Mouse (Mus musculus) erythroblast, adult 5-6 weeks (primary cell): ENCODE data around the gene Zscan25. TPM values are rescaled to one million over a fixed set of nuclear protein-coding genes. Genes with fewer than 3 reads are reported as not detected.
"Not testable (repeated sequence)": the region's sequence is repeated elsewhere in the genome, so short reads cannot be mapped to it uniquely, and the experiment has no call there.

Source experiments
- ATAC-seq: replicated peaks from 2 replicates; pipeline ENCODE4 v1.8.0; 2016; ENCODE audit warnings: moderate number of reproducible peaks, mild to moderate bottlenecking, moderate TSS enrichment, inconsistent platforms; ENCODE audit not compliant: poor library complexity, low FRiP score, severe bottlenecking
- total RNA-seq, 2 experiments: library from RNA; stranded (forward) in 1 of 2; stranded (reverse) in 1 of 2; fragments of 150-400 nt in 1 of 2; fragments of 200-764, 138-1000 nt in 1 of 2; gene quantifications; 2 replicates each; pipeline versions ENCODE4 v1.2.3 to v1.2.4; 2015 to 2017; ENCODE audit warnings: low replicate concordance in 2 of 2

Zscan25 gene
- total RNA-seq (2015; ENCODE audit: low replicate concordance) (0.63 and 1.7 TPM in 2 replicates), total RNA-seq (2017; ENCODE audit: low replicate concordance) (2.4 TPM in 1 of 2 replicates, not detected in the other)

GRCm38 (mm10) chr5:145280371-145281143 lies at the start of gene Zscan25:
Zscan25 (plus strand) TSS chr5:145280500.
- peak; percentile 98 for ATAC-seq

- ATAC-seq: no peak
Observed at GRCm38 (mm10) chr5:145230641-145231040, 49.7 kb upstream of the Zscan25 start.

GRCm38 (mm10) chr5:145231367-145231871 lies 48.9 kb upstream of the Zscan25 start, which contains the start of gene Zfp655:
Zfp655 (plus strand) TSS chr5:145231715.
- ATAC-seq: peak; percentile 97

- ATAC-seq: peak; percentile 54
Observed at GRCm38 (mm10) chr5:145231893-145232411, 48.3 kb upstream of the Zscan25 start.

- ATAC-seq: no peak
Observed at GRCm38 (mm10) chr5:145234636-145235035, 45.7 kb upstream of the Zscan25 start.

- ATAC-seq: no peak
Observed at GRCm38 (mm10) chr5:145249520-145249919, 30.8 kb upstream of the Zscan25 start.

GRCm38 (mm10) chr5:145273568-145273967 lies 6.7 kb upstream of the Zscan25 start:
- not testable (repeated sequence) for ATAC-seq

- no peak for ATAC-seq
Observed at GRCm38 (mm10) chr5:145279948-145280347, 352 bp upstream of the Zscan25 start.

GRCm38 (mm10) chr5:145288382-145288781 lies 8.1 kb downstream of the Zscan25 start:
- ATAC-seq: no peak

GRCm38 (mm10) chr5:145290697-145291096 lies 10.4 kb downstream of the Zscan25 start:
- ATAC-seq: no peak

- no peak for ATAC-seq
Observed at GRCm38 (mm10) chr5:145292398-145292797, 12.1 kb downstream of the Zscan25 start.

GRCm38 (mm10) chr5:145300469-145300868 lies 20.2 kb downstream of the Zscan25 start:
- no peak for ATAC-seq

- not testable (repeated sequence) for ATAC-seq
Observed at GRCm38 (mm10) chr5:145301796-145302195, 21.5 kb downstream of the Zscan25 start.

- ATAC-seq: no peak
Observed at GRCm38 (mm10) chr5:145302424-145302823, 22.1 kb downstream of the Zscan25 start.

- ATAC-seq: not testable (repeated sequence)
Observed at GRCm38 (mm10) chr5:145306953-145307352, 26.7 kb downstream of the Zscan25 start.

- ATAC-seq: not testable (repeated sequence)
Observed at GRCm38 (mm10) chr5:145307811-145308210, 27.5 kb downstream of the Zscan25 start.

GRCm38 (mm10) chr5:145313845-145314244 lies 33.5 kb downstream of the Zscan25 start:
- no peak for ATAC-seq

- no peak for ATAC-seq
Observed at GRCm38 (mm10) chr5:145317141-145317540, 36.8 kb downstream of the Zscan25 start.

- ATAC-seq: not testable (repeated sequence)
Observed at GRCm38 (mm10) chr5:145338756-145339155, 58.5 kb downstream of the Zscan25 start.
